Mouse (Mus musculus): ENCODE measurements at regions not wholly inside any gene's neighbourhood (a gene's known extent, or its start where the extent isn't known, plus 50 kb on each side); places are given as distances from the start of the nearest gene placed in this dataset.

DNA sequence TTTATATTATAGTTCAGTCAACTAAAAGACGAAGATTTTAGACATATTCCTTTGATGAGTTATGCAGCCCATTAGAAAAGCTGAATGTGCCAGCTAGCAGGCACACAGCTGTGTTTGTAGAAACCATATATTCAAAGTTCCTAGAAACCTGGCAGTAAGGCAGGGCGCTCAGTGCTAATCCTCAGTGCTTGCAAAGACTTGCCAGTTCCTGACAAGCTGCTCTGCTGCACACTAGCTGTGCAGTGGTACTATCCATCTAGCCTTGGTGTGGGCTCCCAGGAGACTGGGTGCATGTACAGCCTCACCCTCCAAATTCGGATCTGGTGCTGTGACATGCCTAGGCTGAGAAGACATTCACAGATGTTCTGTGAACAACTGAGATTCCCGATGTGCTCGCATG, 63.5 kb upstream of the Arhgap24 start:
- TF ChIP-seq CTCF (IDR thresholded peaks at IDR 0.05; ENCODE audit: low read depth, low read length) (no peak), EP300 (IDR thresholded peaks at IDR 0.05; ENCODE audit: insufficient read depth, low read depth, low read length) (no peak), POLR2A (IDR thresholded peaks at IDR 0.05; ENCODE audit: insufficient read depth, low read length) (no peak)

Measured in ES-Bruce4 (cell line).